Mouse (Mus musculus) layer of hippocampus, adult 2 months (tissue): ENCODE measurements around the gene Ccl21b. TPM values are rescaled to one million over a fixed set of nuclear protein-coding genes. Genes with fewer than 3 reads are reported as not detected.
"Not testable (repeated sequence)": the region's sequence is repeated elsewhere in the genome, so short reads cannot be mapped to it uniquely, and the experiment has no call there.

Source experiments
- DNase-seq, 2 experiments: peaks; one replicate each; pipeline ENCODE4 v3.0.0; 2022; ENCODE audit warnings: low spot score in 2 of 2
- H3K27ac ChIP-seq: fragments of 200-600 bp; 2 replicates; pipeline ENCODE4 v1.8.1; 2022
- H3K4me3 ChIP-seq: fragments of 200-600 bp; 2 replicates; pipeline ENCODE4 v1.8.1; 2022; ENCODE audit warnings: mild to moderate bottlenecking
- long read RNA-seq, 2 experiments: library from polyadenylated mRNA; stranded (forward); transcript quantifications; one replicate each; pipeline ENCODE4 v2.0.0; 2021; ENCODE audit warnings: borderline mapping rate in 2 of 2
- total RNA-seq, 2 experiments: library from RNA; stranded (reverse); gene quantifications; 2 replicates each; pipeline ENCODE4 v1.2.3; 2021

Gene Ccl21b
- total RNA-seq = not detected
- long read RNA-seq, experiment 1, partial matches to known transcripts = 0 of 10 reads
- long read RNA-seq, experiment 1, other reads (novel, unspliced or antisense) = 10 of 10 reads
- long read RNA-seq, experiment 2, partial matches to known transcripts = 2 of 21 reads
- long read RNA-seq, experiment 2, other reads (novel, unspliced or antisense) = 19 of 21 reads

DNA sequence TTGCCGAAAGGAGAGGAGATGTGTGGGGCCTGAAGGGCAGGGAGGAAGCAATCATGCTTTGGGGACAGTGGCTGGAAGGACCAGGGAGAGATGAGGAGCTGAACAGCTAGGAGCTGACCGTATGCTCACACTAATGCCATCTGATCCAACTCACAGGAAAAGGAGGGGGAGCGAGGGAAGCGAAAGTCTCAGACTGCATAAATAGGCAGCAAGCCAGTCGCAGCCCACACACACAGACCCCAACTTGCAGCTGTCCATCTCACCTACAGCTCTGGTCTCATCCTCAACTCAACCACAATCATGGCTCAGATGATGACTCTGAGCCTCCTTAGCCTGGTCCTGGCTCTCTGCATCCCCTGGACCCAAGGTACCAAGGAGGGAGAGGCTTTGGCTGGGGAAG lies at the start of gene Ccl21b:
TSS of gene Ccl21b (plus strand) at position 301 of the 400 bp plus-strand sequence.
- H3K4me3 ChIP-seq, H3K27ac ChIP-seq, DNase-seq: not testable (repeated sequence)

DNA sequence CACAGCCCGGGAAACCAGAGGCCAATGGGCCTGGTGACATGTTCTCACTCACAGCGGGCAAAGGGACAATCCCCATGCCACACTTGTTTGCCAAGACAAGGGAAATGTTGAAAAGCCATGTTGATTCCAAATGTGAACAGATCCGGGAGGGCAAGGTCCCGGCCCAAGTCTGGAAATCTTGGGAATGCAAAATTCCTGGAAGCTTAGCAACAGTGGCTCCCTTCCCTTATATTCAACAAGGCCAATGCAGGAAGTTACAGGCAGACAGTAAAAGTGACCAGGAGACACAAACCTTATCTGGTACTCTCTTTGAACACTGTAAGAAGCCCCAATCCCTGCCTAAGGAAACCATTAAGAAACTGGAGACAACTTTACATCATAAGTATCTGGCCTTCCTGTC lies 15.2 kb upstream of the Ccl21b start, which contains the start of gene Gm10600:
TSS of gene Gm10600 (plus strand) at position 301 of the 400 bp plus-strand sequence.
- not testable (repeated sequence) for H3K4me3 ChIP-seq, DNase-seq, H3K27ac ChIP-seq

DNA sequence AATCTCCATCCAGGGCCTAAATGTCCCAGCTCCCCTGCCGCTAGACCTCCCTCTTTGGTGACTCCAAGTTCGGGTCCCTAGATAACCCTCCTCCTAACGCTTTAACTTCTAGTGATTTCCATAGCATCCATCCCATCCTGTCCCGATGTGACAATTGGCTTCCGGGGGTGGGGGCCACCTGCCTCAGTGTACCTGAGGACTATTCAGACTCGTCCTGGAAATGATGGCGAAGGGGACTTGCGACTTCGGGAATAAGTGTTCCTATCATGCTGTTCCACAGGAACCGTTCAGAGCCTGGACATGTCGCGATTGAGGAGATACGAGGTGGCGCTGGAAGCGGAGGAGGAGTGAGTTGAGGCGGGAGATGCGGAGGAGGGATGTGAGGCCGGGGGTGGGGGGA lies 38.4 kb downstream of the Ccl21b start, which contains the start of gene Gm21953:
TSS of gene Gm21953 (plus strand) at position 301 of the 400 bp plus-strand sequence.
- not testable (repeated sequence) for H3K4me3 ChIP-seq, DNase-seq, H3K27ac ChIP-seq

Other genes with a start within 250 kb of the Ccl21b start
- gene Gm21093, start 221.0 kb upstream of the Ccl21b start, total RNA-seq = 1 to 10 TPM; 2.2 to 2.7 TPM
- not detected for gene Gm3893, start 164.6 kb upstream of the Ccl21b start, total RNA-seq
- 10 to 100 TPM in 1 of 2 experiments, 1 to 10 TPM in 1; 1.6 to 16.4 TPM for gene Gm13304, start 140.9 kb upstream of the Ccl21b start, total RNA-seq
- gene Gm13306, start 102.3 kb upstream of the Ccl21b start, total RNA-seq = 10 to 100 TPM; 10.1 to 13.1 TPM
- 1 to 10 TPM in 1 of 2 experiments, under 1 TPM in 1; 0.82 to 1.6 TPM for gene Gm13305, start 87.2 kb upstream of the Ccl21b start, total RNA-seq
- gene Gm10600, start 15.1 kb upstream of the Ccl21b start, total RNA-seq = 10 to 100 TPM in 1 of 2 experiments, 1 to 10 TPM in 1; 9.8 to 10.2 TPM
- not detected for gene Gm21953, start 38.5 kb downstream of the Ccl21b start, total RNA-seq
- not detected for gene Fam205a3, start 62.6 kb downstream of the Ccl21b start, total RNA-seq
- not detected for gene Gm21586, start 183.6 kb downstream of the Ccl21b start, total RNA-seq
- gene Gm2163, start 211.0 kb downstream of the Ccl21b start, total RNA-seq = 1 to 10 TPM; 1.8 to 2.3 TPM